Mouse (Mus musculus) left cerebral cortex, adult 6 months (tissue): ENCODE measurements around the gene Dcbld1. TPM values are rescaled to one million over a fixed set of nuclear protein-coding genes. Genes with fewer than 3 reads are reported as not detected.

ENCODE experiments used
- long read RNA-seq, 2 experiments: library from polyadenylated mRNA; unstranded; transcript quantifications; one replicate each; pipeline ENCODE4 v2.0.0; 2019 to 2020
- polyA plus RNA-seq: library from polyadenylated mRNA; unstranded; fragments of <200 nt; fragmentation: Nextera tagmentation; gene quantifications from 2 replicates; pipeline ENCODE4 v1.2.3, GENCODE M21; 2021

Dcbld1 gene
- polyA plus RNA-seq, result 3.8 and 5.3 TPM in 2 replicates
- long read RNA-seq, experiment 1, transcript Dcbld1-201 (11 exons, 3,024 nt), result major isoform, 24 of 32 reads
- long read RNA-seq, experiment 1, partial matches to known transcripts, result 3 of 32 reads
- long read RNA-seq, experiment 1, other reads (novel, unspliced or antisense), result 3 of 32 reads
- long read RNA-seq, experiment 2, partial matches to known transcripts, result 3 of 7 reads
- long read RNA-seq, experiment 2, other reads (novel, unspliced or antisense), result 4 of 7 reads

GRCm38 (mm10) chr10:52233301-52233968 is at the start of gene Dcbld1:
Gene Dcbld1, plus strand, starts transcription at chr10:52233619.

GRCm38 (mm10) chr10:52194957-52195852 is 38.2 kb upstream of the Dcbld1 start, which contains the start of gene Ros1:
Gene Ros1, minus strand, starts transcription at chr10:52195244.

GRCm38 (mm10) chr10:52358467-52358866 is 125.0 kb downstream of the Dcbld1 start, which contains the start of gene Gm26741:
Gene Gm26741, plus strand, starts transcription at chr10:52358767.

Other genes with a start within 250 kb of the Dcbld1 start
- 0.16 TPM in 1 of 2 replicates, not detected in the other for gene Vgll2, start 211.1 kb upstream of the Dcbld1 start, polyA plus RNA-seq
- not detected in 2 replicates for gene Ros1, start 38.4 kb upstream of the Dcbld1 start, polyA plus RNA-seq
- gene Gm26741, start 125.1 kb downstream of the Dcbld1 start, polyA plus RNA-seq, result not detected in 2 replicates
- 6.5 and 20.5 TPM in 2 replicates for gene Gopc, start 148.5 kb downstream of the Dcbld1 start, polyA plus RNA-seq
- gene Nepn, start 155.4 kb downstream of the Dcbld1 start, polyA plus RNA-seq, result not detected in 2 replicates
- gene Nus1, start 183.9 kb downstream of the Dcbld1 start, polyA plus RNA-seq, result 8.2 and 9.5 TPM in 2 replicates